Mouse (Mus musculus): Measurements from ENCODE around the gene Camk1d. TPM values are rescaled to one million over a fixed set of nuclear protein-coding genes. Genes with fewer than 3 reads are reported as not detected.

Gene Camk1d
- polyA plus RNA-seq, 1 experiment from 2014 or later = 6.5 TPM

DNA sequence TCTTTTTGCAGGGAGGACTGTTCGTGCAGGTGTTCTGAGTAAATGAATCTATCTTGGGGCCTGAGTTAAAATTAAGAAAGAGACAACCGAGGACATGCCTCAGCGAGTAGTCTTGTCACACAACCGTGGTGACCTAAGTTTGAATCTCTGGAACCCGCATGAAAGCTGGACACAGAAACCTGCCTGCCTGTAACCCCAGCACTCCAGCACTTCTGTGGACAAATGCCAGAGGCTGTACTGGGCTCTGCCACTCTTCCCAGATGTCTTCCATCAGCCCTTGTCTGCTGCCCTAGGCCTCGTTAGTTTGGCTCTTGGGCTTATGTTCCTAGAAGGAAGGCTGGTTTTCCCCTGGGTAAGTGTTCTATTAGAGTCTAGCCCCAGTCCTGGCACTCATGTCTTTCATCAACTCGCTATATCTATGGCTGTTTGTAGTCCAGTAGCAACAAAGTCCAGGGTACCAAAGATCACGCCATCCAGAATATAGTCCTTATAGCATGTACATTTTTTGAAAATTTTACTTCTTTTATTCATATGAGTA is 399.0 kb downstream of the Camk1d start:
- Histone ChIP-seq H3K27me3 (no peaks in the 10 kb centered on the region), H3K27ac (replicated peaks) (no peak overlapping the region), H3K4me2 (replicated peaks) (no peak overlapping the region), H3K4me3 (no peak overlapping the region), H3K9me3 (no peaks in the 10 kb centered on the region), H3K4me1 (peaks cover 9% of the 10 kb centered on the region), H3K36me3 (no peaks in the 10 kb centered on the region), H3K9ac (replicated peaks) (no peak overlapping the region)
- WGBS = 68% methylated on average over 8 of the region's 8 CpGs
- no peak for ATAC-seq (replicated peaks)

DNA sequence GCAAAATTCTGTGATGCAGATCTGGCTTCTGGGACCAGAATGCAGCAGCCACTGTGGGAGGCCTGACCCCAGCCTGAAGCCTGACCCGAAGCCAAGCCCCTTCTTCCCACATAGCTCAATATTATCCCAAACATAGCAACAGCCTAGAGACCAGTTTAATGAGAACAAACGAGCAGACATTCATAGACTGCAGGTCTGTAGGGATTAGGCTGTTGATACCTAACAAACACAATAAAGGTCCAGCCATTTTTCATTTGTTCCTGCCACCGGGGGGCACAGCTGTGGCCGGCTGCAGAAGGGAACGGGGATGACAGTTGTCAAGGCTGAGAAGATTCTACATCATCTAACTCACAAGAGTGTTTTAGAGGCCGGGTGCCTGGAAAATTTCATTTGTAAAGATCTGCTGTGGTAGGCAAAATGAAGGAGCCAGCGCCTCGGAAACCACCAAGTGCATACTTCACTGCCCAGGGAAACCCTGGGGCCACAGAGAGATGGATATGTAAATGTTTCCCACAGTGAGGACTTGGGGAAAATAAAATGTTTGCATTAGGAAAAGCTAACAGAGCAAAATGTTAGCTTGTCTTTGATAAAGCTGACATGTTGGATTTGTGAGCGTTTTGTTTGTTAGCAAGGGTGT is 399.7 kb downstream of the Camk1d start:
- 8% methylated on average over 9 of the region's 9 CpGs for WGBS
- H3K36me3 ChIP-seq = no peaks in the 10 kb centered on the region
- no peaks in the 10 kb centered on the region for H3K9me3 ChIP-seq
- H3K4me2 ChIP-seq (replicated peaks) = no peak overlapping the region
- H3K4me3 ChIP-seq = no peak overlapping the region
- ATAC-seq (replicated peaks) = peak; percentile 51; the same call in 1 of the 2 replicates
- no peaks in the 10 kb centered on the region for H3K27me3 ChIP-seq
- 0 out of 2 replicates have a peak overlapping the region, but pooled peaks have one; percentile 19 for H3K27ac ChIP-seq (replicated peaks)
- no peak overlapping the region for H3K9ac ChIP-seq (replicated peaks)
- peaks cover 9% of the 10 kb centered on the region for H3K4me1 ChIP-seq

DNA sequence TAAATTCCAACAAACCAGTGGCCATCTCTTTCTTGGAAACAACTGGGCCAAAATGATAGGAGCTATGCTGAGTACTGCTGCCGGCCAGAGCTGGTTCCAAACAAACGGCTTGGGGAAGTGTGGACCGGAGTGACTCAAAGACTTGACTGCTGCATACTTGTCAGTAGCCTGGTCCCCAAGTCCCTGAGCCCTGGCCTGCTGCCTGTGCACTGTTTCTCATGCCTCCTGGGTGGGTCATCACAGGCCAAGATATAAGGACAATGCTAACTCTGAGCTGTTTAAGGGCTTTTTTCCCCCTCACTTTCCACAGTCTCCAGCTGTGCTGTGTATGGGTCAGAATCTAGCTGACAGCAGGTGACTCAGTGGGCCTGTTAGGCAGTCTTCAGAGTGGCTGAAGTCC is 409.2 kb downstream of the Camk1d start:
- Histone ChIP-seq H3K4me3 (no peak overlapping the region), H3K36me3 (no peaks in the 10 kb centered on the region), H3K9ac (replicated peaks) (no peak overlapping the region), H3K27me3 (no peaks in the 10 kb centered on the region), H3K4me1 (no peaks in the 10 kb centered on the region), H3K9me3 (no peaks in the 10 kb centered on the region), H3K27ac (replicated peaks) (no peak overlapping the region), H3K4me2 (replicated peaks) (no peak overlapping the region)
- 86% methylated on average over 3 of the region's 3 CpGs for WGBS
- ATAC-seq (replicated peaks) = no peak

DNA sequence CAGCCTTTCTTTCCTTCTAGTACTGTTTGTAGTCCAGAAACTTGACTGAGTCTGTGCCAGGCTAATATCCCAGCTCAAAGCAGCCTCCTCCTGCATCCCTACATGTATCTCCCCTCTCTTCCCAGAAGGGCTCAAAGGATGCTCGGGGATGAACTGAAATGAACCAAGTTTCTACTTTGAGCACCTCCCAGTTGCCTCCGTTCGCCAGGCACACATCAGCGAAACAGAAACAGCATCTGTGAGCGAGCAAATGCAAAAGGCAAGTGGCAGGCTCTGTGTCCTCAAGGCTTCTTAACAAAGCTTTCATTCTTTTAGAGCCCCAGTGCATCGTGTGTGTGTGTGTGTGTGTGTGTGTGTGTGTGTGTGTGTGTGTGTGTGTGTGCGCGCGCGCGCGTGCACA is 409.9 kb downstream of the Camk1d start:
- ATAC-seq (replicated peaks) = no peak
- no peak overlapping the region for H3K27ac ChIP-seq (replicated peaks)
- H3K9me3 ChIP-seq = no peaks in the 10 kb centered on the region
- H3K4me2 ChIP-seq (replicated peaks) = no peak overlapping the region
- WGBS = 72% methylated on average over 12 of the region's 12 CpGs
- no peaks in the 10 kb centered on the region for H3K27me3 ChIP-seq
- no peak overlapping the region for H3K4me3 ChIP-seq
- H3K4me1 ChIP-seq = no peaks in the 10 kb centered on the region
- no peaks in the 10 kb centered on the region for H3K36me3 ChIP-seq
- no peak overlapping the region for H3K9ac ChIP-seq (replicated peaks)

DNA sequence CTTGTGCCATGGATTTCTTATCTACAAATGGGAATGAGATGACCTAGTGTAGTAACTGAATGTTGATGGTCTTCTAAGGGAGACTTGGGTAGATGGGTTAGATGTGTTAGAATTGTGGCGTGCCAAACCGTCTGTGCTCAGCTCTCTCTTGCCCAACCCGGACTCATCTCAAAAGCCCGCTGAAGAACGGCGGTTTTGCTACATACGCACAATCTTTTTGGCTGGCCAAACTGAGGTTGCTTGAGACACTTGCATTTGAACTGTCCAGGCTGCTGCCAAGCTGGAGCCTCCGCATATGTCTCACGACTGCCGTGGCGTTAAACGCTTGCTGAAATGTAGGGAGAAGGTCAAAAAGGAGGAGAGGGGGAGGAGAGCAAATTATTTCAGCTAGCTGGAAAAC is 413.0 kb downstream of the Camk1d start:
- H3K36me3 ChIP-seq = no peaks in the 10 kb centered on the region
- H3K4me3 ChIP-seq = no peak overlapping the region
- no peak overlapping the region for H3K27ac ChIP-seq (replicated peaks)
- H3K9ac ChIP-seq (replicated peaks) = no peak overlapping the region
- H3K27me3 ChIP-seq = no peaks in the 10 kb centered on the region
- 97% methylated on average over 12 of the region's 12 CpGs for WGBS
- ATAC-seq (replicated peaks) = no peak
- no peaks in the 10 kb centered on the region for H3K4me1 ChIP-seq
- no peaks in the 10 kb centered on the region for H3K9me3 ChIP-seq
- no peak overlapping the region for H3K4me2 ChIP-seq (replicated peaks)

DNA sequence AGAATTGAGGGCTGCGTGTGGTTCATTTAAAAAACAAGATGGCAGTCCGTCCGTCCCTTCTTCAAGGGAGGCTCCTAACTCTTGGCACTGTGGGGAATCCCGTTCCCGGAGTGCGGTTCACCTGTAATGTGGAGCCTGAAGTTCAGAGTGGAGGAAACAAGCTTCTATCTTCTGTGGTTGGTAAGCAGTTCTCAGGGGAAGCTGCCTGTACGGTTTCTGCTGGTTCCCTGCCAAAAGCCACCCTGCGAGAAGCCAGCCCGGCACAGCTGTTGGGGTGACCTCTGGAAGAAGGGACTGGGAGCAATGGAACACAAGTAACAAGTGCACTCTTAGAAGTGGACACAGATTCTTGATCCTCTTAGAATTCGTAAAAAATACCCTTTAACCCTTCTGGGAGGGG is 416.2 kb downstream of the Camk1d start:
- no peak overlapping the region for H3K9ac ChIP-seq (replicated peaks)
- WGBS = 87% methylated on average over 10 of the region's 10 CpGs

DNA sequence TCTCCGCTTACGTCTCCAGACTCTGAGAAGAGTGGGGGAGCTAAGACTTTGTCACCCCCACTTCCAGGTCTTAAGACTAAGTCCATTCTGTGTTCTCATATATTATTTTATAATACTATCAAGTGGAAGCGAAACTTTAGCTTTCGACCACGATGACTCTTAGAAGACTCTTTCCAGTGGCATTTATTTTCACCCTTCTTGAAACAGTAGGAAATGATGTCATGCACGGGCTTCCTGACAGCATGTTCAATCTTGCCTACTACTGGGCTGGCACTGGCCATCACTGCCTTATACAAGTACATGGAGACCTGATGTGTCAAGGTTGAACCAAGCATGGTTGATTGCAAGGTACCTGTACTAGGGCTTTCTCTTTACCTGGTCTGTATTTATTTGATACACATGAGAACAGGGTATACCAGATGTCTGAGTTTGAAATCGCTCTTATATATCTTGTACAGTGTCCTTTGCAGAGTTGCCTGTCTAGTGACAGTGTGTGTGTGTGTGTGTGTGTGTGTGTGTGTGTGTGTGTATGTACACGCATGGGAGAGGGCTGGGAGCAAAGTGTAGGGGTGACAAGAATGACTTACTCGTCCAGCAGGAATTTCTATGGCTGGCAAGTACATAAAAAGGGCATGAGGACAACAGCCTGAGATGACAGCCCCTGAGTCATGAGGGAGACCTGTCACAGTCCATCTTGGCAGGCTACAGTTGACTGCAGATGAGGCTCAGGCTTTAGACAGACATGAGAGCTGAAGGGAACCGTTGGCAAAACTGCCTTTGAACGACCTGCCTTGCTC is 417.4 kb downstream of the Camk1d start:
- no peak overlapping the region for H3K9ac ChIP-seq (replicated peaks)
- no peak overlapping the region for H3K4me3 ChIP-seq
- no peaks in the 10 kb centered on the region for H3K27me3 ChIP-seq
- ATAC-seq (replicated peaks) = no peak
- no peak overlapping the region for H3K27ac ChIP-seq (replicated peaks)
- H3K36me3 ChIP-seq = no peaks in the 10 kb centered on the region
- no peaks in the 10 kb centered on the region for H3K4me1 ChIP-seq
- no peaks in the 10 kb centered on the region for H3K9me3 ChIP-seq
- WGBS = 94% methylated on average over 11 of the region's 11 CpGs
- no peak overlapping the region for H3K4me2 ChIP-seq (replicated peaks)

More for the DNA sequence above, 416.2 kb downstream of the Camk1d start:
- H3K4me2 ChIP-seq (replicated peaks) = no peak overlapping the region
- H3K27ac ChIP-seq (replicated peaks) = no peak overlapping the region
- H3K4me3 ChIP-seq = no peak overlapping the region
- no peaks in the 10 kb centered on the region for H3K27me3 ChIP-seq
- no peak for ATAC-seq (replicated peaks)
- no peaks in the 10 kb centered on the region for H3K4me1 ChIP-seq
- H3K9me3 ChIP-seq = no peaks in the 10 kb centered on the region
- H3K36me3 ChIP-seq = no peaks in the 10 kb centered on the region

DNA sequence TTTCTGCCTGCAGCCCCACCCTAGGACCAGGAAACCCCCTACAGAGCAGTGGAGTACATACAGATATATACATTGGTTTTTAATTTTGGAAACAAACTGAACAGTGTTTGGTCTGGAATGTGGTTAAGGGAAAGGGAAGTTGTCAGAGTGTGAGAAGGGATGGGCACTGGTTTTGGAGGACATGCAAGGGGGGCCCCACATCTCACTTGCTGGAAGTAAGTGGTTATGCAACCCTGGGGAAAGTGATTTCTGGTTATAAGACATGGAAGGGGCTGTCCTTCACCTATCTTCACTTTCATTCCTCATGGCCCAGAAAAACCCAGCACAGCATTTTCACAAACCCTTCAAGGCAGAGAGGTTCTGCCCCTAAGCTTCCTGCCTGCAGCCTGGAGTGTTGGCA is 419.2 kb downstream of the Camk1d start:
- Histone ChIP-seq H3K4me2 (replicated peaks) (no peak overlapping the region), H3K27ac (replicated peaks) (no peak overlapping the region), H3K9ac (replicated peaks) (no peak overlapping the region), H3K4me1 (no peaks in the 10 kb centered on the region), H3K9me3 (no peaks in the 10 kb centered on the region), H3K36me3 (no peaks in the 10 kb centered on the region), H3K27me3 (no peaks in the 10 kb centered on the region), H3K4me3 (no peak overlapping the region)
- no peak for ATAC-seq (replicated peaks)

DNA sequence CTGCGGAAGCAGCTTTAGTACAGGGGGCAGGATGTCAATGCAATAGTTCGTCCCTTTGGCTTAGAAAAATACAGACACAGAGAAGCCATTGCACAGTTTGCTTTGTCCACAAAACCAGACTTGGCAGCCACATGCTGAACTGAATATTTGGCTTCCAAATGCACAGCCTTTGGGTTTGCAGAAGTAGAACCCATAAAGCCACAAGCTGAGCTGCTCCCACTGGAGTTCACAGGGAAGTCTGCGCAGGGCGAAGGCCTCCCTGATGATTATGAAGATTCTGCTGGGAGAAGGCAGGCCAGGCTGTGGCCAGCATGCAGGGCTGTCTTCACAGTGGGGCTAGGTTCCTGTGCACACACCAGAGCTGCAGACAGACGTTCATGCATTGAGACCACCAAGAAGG is 419.9 kb downstream of the Camk1d start:
- no peak overlapping the region for H3K9ac ChIP-seq (replicated peaks)
- H3K4me3 ChIP-seq = no peak overlapping the region
- H3K4me1 ChIP-seq = no peaks in the 10 kb centered on the region
- no peak overlapping the region for H3K4me2 ChIP-seq (replicated peaks)
- H3K36me3 ChIP-seq = no peaks in the 10 kb centered on the region
- 78% methylated on average over 5 of the region's 5 CpGs for WGBS
- no peaks in the 10 kb centered on the region for H3K9me3 ChIP-seq
- ATAC-seq (replicated peaks) = no peak
- H3K27me3 ChIP-seq = no peaks in the 10 kb centered on the region
- no peak overlapping the region for H3K27ac ChIP-seq (replicated peaks)

DNA sequence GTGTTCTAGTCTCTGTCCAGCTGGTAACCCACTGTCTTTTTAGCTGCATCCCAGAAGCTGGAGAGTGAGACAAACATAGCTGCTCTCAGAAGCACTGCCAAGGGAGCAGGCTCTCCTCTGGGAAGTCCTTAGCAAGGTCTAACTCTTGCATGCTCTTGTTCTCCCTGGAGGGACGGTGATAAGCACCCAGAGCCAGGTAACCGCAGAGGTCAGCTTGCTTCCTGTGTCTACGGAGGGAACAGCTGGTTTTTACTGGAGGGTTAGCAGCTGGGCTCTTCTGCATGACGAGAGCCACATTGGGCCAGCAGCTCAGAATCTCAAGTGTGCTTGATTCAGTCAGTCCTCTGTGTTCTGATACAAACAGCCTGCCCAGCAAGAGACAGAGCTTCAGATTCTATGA is 425.7 kb downstream of the Camk1d start:
- H3K36me3 ChIP-seq = no peaks in the 10 kb centered on the region
- no peak for ATAC-seq (replicated peaks)
- H3K4me1 ChIP-seq = no peaks in the 10 kb centered on the region
- no peaks in the 10 kb centered on the region for H3K27me3 ChIP-seq
- no peak overlapping the region for H3K4me2 ChIP-seq (replicated peaks)
- no peak overlapping the region for H3K9ac ChIP-seq (replicated peaks)
- H3K4me3 ChIP-seq = no peak overlapping the region
- no peaks in the 10 kb centered on the region for H3K9me3 ChIP-seq
- 79% methylated on average over 4 of the region's 4 CpGs for WGBS
- H3K27ac ChIP-seq (replicated peaks) = no peak overlapping the region

DNA sequence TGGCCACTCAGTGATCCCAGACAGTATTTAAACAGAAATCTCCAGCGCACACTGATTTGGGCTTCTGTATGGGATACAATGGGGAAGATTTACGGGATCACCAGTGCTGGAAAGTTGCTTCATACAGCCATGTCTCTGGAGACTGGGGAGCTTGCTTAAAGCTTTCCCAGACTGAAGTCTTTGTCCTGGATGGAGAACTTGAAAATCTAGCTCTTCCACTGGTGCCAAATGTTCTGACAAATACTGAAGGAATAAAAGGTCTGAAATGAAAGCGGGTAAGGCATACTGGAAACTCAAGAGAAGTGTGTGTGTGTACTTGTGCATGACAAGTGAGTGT is 427.3 kb downstream of the Camk1d start:
- H3K4me3 ChIP-seq = no peak overlapping the region
- ATAC-seq (replicated peaks) = no peak
- 93% methylated on average over 3 of the region's 3 CpGs for WGBS
- no peaks in the 10 kb centered on the region for H3K36me3 ChIP-seq
- H3K27ac ChIP-seq (replicated peaks) = no peak overlapping the region
- no peak overlapping the region for H3K4me2 ChIP-seq (replicated peaks)
- no peaks in the 10 kb centered on the region for H3K9me3 ChIP-seq
- H3K9ac ChIP-seq (replicated peaks) = no peak overlapping the region
- no peaks in the 10 kb centered on the region for H3K27me3 ChIP-seq
- no peaks in the 10 kb centered on the region for H3K4me1 ChIP-seq

DNA sequence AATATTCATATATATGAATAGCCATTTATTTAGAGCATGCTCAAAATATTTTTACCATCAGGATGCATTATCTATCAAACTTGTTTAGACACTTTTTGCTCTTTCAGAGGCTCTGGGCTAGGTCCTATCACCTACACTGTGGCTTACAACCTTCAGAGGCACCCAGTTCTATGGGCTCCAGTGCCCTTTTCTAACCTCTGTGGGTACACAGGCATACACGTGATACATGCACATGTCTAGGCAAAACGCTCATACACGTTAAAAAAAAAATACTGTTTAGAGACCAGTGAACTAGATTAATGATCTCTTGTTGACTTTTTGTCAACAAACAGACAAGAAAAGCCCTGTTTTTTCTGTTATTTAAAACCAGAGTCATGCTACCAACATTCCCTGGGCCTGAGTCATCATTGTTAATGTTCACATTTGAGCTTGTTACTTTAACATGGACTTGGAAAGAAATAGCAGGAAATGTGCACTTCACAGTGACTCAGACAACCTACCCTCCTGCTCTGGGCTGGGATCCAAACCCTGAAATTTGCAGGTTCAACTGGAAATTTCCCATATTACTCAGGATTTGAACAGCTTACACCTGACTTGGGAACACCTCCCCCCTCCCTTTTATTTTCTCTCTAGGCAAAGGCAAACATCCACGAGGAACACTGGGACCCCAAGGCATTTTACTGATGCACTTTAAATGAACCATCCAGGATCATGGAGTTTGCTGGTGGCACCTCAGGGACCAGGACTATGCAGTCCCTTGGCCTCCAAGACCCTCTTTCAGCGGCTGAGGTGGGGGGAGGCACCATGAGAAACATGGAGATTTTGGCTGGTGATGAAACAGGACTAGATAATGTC is 427.9 kb downstream of the Camk1d start:
- Histone ChIP-seq H3K36me3 (no peaks in the 10 kb centered on the region), H3K27ac (replicated peaks) (no peak overlapping the region), H3K9ac (replicated peaks) (no peak overlapping the region), H3K4me2 (replicated peaks) (no peak overlapping the region), H3K9me3 (no peaks in the 10 kb centered on the region), H3K27me3 (no peaks in the 10 kb centered on the region), H3K4me3 (no peak overlapping the region), H3K4me1 (no peaks in the 10 kb centered on the region)
- no peak for ATAC-seq (replicated peaks)
- WGBS = 82% methylated on average over 5 of the region's 5 CpGs

Data from forebrain, embryonic 15.5 days (tissue).